Mouse (Mus musculus) liver, embryonic 15.5 days (tissue): ENCODE results near the gene Rwdd1. TPM values are rescaled to one million over a fixed set of nuclear protein-coding genes. Genes with fewer than 3 reads are reported as not detected.

Experiments
- ATAC-seq: fragments of 200-750 bp; cut with Nextera tagmentation; 2 replicates; pipeline ENCODE4 v1.8.0; 2017; ENCODE audit warnings: moderate number of reproducible peaks, mild to moderate bottlenecking, moderate library complexity; ENCODE audit not compliant: insufficient read depth
- H3K27ac ChIP-seq: fragments of 300-500 bp; sonication (generic); replicated peaks from 2 replicates; pipeline ENCODE4 v1.5.1; 2015; ENCODE audit warnings: mild to moderate bottlenecking, inconsistent platforms
- H3K27me3 ChIP-seq: fragments of 300-500 bp; sonication (generic); 2 replicates; pipeline ENCODE4 v1.6.1; 2015; ENCODE audit warnings: mild to moderate bottlenecking, inconsistent platforms
- H3K36me3 ChIP-seq: fragments of 300-500 bp; sonication (generic); replicated peaks from 2 replicates; pipeline ENCODE4 v1.6.1; 2015; ENCODE audit warnings: moderate library complexity, mild to moderate bottlenecking, inconsistent platforms
- H3K4me1 ChIP-seq: fragments of 300-500 bp; sonication (generic); replicated peaks from 2 replicates; pipeline ENCODE4 v1.6.1; 2015; ENCODE audit warnings: inconsistent platforms
- H3K4me2 ChIP-seq: fragments of 300-500 bp; sonication (generic); 2 replicates; pipeline ENCODE4 v1.6.1; 2015; ENCODE audit warnings: moderate library complexity, mild to moderate bottlenecking, inconsistent platforms
- H3K4me3 ChIP-seq: fragments of 300-500 bp; sonication (generic); replicated peaks from 2 replicates; pipeline ENCODE4 v1.5.1; 2015; ENCODE audit warnings: mild to moderate bottlenecking, inconsistent platforms
- H3K9ac ChIP-seq: fragments of 300-500 bp; sonication (generic); 2 replicates; pipeline ENCODE4 v1.6.1; 2015; ENCODE audit warnings: moderate library complexity, mild to moderate bottlenecking, inconsistent platforms
- H3K9me3 ChIP-seq: fragments of 300-500 bp; sonication (generic); replicated peaks from 2 replicates; pipeline ENCODE4 v1.6.1; 2016; ENCODE audit warnings: inconsistent platforms
- WGBS: fragments of 180-500 bp; shearing (Covaris S2); methylation state at CpG from one replicate; pipeline ENCODE4 v1.1.7; 2015; ENCODE audit warnings: mixed read lengths; ENCODE audit not compliant: insufficient replicate concordance; 5-methylcytosine and 5-hydroxymethylcytosine counted together
- polyA plus RNA-seq: library from polyadenylated mRNA; unstranded; fragments of >200 nt; fragmentation: Nextera tagmentation; extraction: Ambion mirVana; gene quantifications from 2 replicates; pipeline ENCODE4 v1.2.1, GENCODE M21; 2015

Rwdd1 gene
- polyA plus RNA-seq: 31.0 and 33.4 TPM in 2 replicates

DNA sequence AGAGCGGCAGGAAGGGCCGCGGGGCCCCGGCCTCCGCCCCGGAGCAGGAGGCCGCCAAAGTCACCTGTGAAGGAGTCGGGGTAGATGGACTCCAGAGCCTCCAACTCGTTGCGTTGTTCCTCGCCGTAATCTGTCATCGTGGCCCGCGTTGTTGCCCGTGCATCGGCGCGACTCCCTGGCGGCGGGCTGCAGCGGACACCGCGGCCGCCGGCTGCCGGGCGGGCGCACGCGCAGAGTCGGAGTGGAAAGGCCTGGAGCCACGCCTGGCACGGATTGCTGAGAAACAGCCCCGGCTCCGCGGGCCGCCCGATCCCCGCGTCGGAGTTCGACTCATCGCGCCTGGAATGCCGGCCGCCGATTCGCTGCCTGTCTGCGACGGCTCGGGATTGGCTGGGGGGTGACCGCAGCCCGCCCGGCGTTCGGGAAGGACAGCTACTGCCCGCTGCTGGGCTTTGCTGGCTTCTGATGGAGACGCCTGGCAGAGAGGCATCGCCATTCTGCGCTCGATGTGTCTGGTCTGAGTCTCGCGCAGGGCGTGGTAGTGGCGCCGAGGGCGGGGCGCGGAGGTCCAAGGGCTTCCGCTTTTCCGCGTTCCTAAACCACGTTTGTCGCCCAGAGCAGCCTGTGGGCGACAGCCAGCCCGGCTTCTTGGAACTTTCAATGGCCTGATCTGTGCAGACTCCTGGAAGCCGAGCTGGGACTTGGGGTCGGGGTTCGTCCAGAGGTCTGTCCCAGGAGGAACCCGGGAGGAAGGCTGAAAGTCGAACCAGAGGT lies at the start of gene Rwdd1:
Gene Rwdd1, minus strand, starts transcription at position 323 of the 774 bp plus-strand sequence.
- ATAC-seq: peak; percentile 99
- Histone ChIP-seq H3K4me1 (peaks cover 40% of the 10 kb centered on the region), H3K9me3 (no peaks in the 10 kb centered on the region), H3K27me3 (no peaks in the 10 kb centered on the region), H3K27ac (peak within 1 kb of the TSS; percentile 88), H3K9ac (peak within 1 kb of the TSS; percentile 76), H3K4me2 (peak within 1 kb of the TSS; percentile 87), H3K36me3 (no peaks in the 10 kb centered on the region), H3K4me3 (peak within 1 kb of the TSS; percentile 83)
- under 1% methylated on average over 82 of the region's 82 CpGs for WGBS

DNA sequence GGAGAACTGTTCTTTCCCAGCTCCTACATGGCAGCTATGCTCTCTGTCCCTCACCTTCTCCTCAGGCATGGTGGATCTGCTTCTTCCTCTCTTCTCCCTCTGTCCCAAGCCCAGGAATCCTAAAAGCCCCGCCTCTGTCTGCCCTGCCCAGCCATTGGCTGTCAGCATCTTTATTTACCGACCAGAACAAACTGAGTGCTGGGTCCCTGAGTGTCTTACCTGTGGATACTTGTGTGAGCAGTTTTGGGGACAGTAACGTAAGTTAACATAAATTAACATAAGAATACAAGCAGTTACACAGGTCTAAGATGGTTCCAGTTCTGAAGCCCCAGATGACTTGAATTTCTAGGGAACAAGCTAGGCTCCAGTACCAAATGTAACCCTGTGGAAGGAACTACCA lies 47.2 kb upstream of the Rwdd1 start:
- H3K9ac ChIP-seq: no peak overlapping the region
- no peaks in the 10 kb centered on the region for H3K4me1 ChIP-seq
- no peak overlapping the region for H3K4me3 ChIP-seq
- H3K9me3 ChIP-seq: no peaks in the 10 kb centered on the region
- H3K27ac ChIP-seq: no peak overlapping the region
- no peak for ATAC-seq
- no peaks in the 10 kb centered on the region for H3K27me3 ChIP-seq
- WGBS: 38% methylated on average over 3 of the region's 3 CpGs
- H3K36me3 ChIP-seq: no peaks in the 10 kb centered on the region
- no peak overlapping the region for H3K4me2 ChIP-seq

DNA sequence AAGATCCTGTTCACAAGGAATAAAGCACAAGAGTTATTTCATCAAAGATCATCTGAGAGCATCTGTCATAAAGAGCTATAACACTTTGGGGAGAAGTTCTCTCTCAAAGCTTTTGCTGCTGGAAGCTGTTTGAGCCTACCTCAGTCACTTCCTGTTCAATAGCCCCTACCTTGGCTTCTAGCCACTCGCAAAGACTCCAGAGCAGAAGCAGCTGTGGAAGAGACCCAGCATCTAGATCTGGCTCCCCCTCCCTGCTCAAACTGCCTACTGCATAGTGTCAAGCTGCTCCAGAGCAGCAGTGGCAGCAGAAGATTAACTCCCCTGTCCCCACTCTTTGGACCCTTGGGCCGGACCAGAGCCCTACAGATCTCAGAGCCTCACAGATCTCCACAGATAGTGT lies 34.6 kb upstream of the Rwdd1 start:
- no peak for ATAC-seq
- no peaks in the 10 kb centered on the region for H3K27me3 ChIP-seq
- WGBS: 53% methylated on average over 2 of the region's 2 CpGs

DNA sequence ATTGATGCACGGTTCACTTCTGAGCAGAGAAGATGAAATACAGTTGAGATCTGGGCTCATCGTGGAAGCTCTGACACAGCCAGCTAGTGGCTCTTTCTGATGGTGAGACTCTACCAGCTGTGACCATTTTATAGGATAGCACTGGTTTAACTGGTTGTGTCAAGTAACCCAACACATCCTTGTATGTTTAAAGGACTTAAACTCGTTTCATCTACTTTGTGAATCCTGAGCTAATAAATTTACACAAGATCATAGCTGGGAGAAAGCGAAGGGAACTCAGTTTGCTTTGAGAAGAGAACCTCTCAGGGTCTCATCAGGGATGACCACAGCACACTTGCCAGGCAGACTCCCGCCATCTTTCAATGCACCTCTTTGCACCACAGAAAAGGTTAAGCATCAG lies 24.8 kb upstream of the Rwdd1 start, which contains the start of gene Calhm4:
Gene Calhm4, minus strand, starts transcription at position 101 of the 400 bp plus-strand sequence.
- no peaks in the 10 kb centered on the region for H3K9me3 ChIP-seq
- H3K4me3 ChIP-seq: no peak within 1 kb of the TSS
- H3K4me1 ChIP-seq: no peaks in the 10 kb centered on the region
- H3K9ac ChIP-seq: no peak within 1 kb of the TSS
- no peak for ATAC-seq
- WGBS: 59% methylated on average over 5 of the region's 5 CpGs
- H3K36me3 ChIP-seq: no peaks in the 10 kb centered on the region
- H3K27me3 ChIP-seq: no peaks in the 10 kb centered on the region
- no peak within 1 kb of the TSS for H3K27ac ChIP-seq
- no peak within 1 kb of the TSS for H3K4me2 ChIP-seq

More for the DNA sequence above, 34.6 kb upstream of the Rwdd1 start:
- H3K27ac ChIP-seq: no peak overlapping the region
- H3K9me3 ChIP-seq: no peaks in the 10 kb centered on the region
- no peak overlapping the region for H3K9ac ChIP-seq
- H3K4me1 ChIP-seq: no peaks in the 10 kb centered on the region
- no peaks in the 10 kb centered on the region for H3K36me3 ChIP-seq
- no peak overlapping the region for H3K4me3 ChIP-seq
- no peak overlapping the region for H3K4me2 ChIP-seq

DNA sequence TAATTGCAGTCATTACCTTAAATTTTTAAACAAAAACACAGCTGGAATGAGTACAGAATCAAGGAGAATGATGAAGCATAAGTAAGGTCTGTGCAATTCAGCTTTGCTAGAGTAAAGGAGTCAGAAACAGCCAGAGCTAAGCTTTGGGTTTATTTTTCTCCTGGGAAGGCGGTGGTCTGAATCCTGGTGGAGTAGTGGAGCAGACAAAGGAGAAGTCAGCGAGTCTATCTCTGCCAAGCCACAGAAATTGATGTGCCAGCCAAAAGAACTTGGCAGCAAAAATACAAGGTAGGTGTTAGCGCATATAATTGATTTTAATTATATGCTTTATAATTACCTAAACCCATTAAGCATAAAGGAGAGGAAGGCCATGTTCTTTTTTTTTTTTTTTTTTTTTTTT lies 18.0 kb upstream of the Rwdd1 start, which contains the start of gene Trappc3l:
Gene Trappc3l, plus strand, starts transcription at position 197 of the 400 bp plus-strand sequence.
- Histone ChIP-seq H3K4me2 (no peak within 1 kb of the TSS), H3K9ac (no peak within 1 kb of the TSS), H3K4me1 (peaks cover 4% of the 10 kb centered on the region; the same call in 1 of the 2 replicates), H3K9me3 (no peaks in the 10 kb centered on the region), H3K27ac (no peak within 1 kb of the TSS), H3K4me3 (no peak within 1 kb of the TSS), H3K27me3 (no peaks in the 10 kb centered on the region), H3K36me3 (no peaks in the 10 kb centered on the region)
- no peak for ATAC-seq
- WGBS: 67% methylated on average over 3 of the region's 3 CpGs

DNA sequence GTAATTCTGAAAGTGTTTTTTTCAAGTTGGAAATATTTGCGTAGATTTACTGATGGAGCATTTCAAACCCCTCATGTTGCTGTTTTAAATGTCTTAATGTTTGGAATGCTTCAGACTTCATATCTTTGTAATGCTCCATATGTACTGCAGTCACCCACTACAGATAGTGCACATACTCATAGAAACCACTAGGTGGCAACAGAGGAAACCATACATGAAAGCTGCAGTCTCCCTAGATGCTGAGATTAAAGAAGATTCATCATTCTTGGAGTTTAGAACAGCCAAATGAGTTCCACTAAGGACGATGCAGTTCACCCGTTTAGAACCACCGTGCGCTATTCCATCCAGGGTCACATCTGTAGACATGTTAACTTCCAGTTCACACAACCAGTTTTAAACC lies 17.2 kb upstream of the Rwdd1 start:
- no peaks in the 10 kb centered on the region for H3K9me3 ChIP-seq
- WGBS: 15% methylated on average over 5 of the region's 5 CpGs
- no peak overlapping the region for H3K27ac ChIP-seq
- H3K4me2 ChIP-seq: no peak overlapping the region
- H3K36me3 ChIP-seq: no peaks in the 10 kb centered on the region
- no peak overlapping the region for H3K4me3 ChIP-seq
- no peak for ATAC-seq
- H3K27me3 ChIP-seq: no peaks in the 10 kb centered on the region
- H3K9ac ChIP-seq: no peak overlapping the region
- peaks cover 4% of the 10 kb centered on the region; the same call in 1 of the 2 replicates for H3K4me1 ChIP-seq

DNA sequence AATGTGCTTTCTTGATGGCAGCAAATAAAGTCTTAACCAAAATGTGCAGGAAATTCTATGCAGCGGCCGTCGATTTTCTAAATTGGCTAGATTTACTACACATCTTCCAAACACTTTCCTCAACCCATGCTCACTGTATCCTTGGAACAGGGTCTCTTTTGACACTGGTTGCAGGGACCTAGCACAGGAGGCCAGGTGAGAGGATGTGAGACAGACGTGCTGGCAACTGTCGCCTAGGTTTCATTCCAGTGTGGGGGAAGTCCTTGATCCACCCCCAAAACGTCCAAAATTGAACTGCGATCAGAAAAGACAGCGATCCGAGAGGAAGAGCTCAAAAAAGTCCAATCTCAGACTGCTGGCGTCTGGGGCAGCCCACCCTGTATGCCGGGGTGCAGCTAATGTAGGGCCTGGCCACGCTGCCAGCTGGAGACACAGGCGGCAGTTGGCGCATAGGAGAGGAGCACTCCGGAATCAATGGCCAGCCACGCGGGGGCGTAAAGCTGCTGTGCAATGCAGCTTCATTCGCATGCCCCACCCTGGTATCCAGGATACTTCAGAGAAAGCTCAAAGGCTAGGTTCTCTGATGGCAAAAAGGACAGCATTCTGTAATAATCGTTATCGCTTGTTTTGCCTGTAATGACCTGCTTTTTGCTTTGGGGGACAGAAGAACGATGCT lies 14.3 kb upstream of the Rwdd1 start:
- Histone ChIP-seq H3K9me3 (no peaks in the 10 kb centered on the region), H3K4me2 (peak overlapping the region; percentile 44), H3K9ac (no peak overlapping the region), H3K27ac (no peak overlapping the region), H3K27me3 (no peaks in the 10 kb centered on the region), H3K36me3 (no peaks in the 10 kb centered on the region), H3K4me3 (no peak overlapping the region), H3K4me1 (peaks cover 4% of the 10 kb centered on the region; the same call in 1 of the 2 replicates)
- ATAC-seq: peak; percentile 40; the same call in 1 of the 2 replicates
- 15% methylated on average over 22 of the region's 22 CpGs for whole genome bisulfite sequencing

DNA sequence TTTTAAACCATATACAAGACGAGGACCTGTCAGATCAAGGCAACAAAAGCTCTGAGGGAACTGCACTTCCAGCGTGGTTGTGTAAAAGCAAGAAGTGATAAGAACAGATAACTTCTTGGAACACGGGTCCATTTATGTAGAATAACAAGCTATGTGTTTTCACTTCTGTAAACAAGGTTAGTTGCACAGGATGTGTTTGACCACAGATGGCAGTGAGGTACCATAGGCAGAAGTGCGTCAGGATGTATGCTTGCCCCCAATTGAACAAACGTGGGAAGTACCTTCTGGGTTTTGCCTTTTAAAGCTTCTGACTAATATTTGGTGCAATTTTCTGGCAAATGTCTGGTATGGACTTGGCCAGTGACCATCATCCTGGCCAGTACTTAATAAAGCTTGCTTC lies 10.9 kb upstream of the Rwdd1 start:
- no peak overlapping the region for H3K4me2 ChIP-seq
- peaks cover 4% of the 10 kb centered on the region; the same call in 1 of the 2 replicates for H3K4me1 ChIP-seq
- H3K27ac ChIP-seq: no peak overlapping the region
- H3K36me3 ChIP-seq: no peaks in the 10 kb centered on the region
- no peak overlapping the region for H3K4me3 ChIP-seq
- no peak overlapping the region for H3K9ac ChIP-seq
- no peaks in the 10 kb centered on the region for H3K27me3 ChIP-seq
- ATAC-seq: no peak
- no peaks in the 10 kb centered on the region for H3K9me3 ChIP-seq
- 23% methylated on average over 5 of the region's 5 CpGs for WGBS

DNA sequence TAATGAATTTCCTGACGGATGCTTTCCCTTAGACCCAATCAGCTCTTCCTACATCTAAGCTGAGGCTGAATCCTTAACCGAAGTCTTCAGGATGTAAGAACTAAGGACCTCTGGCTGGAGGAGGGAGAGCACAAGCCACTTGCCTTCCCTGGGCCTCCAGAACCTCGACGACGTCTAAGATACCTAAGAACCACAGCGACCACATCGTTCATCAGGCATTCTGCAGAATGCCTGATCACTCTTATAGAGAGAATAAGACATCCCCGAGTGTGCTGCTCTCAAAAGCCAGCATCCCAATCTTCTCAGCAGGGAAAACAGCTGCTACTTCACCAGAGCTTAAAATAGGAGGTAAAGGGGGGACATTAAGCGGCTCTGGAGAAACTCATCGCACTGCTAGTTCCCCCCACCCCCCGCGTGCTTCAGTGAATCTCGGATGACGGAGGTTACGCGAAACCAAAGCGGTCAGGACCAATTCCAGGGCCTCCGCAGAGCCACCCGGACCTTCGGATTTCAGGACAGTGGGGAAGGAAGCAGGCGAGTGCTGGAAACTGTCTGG lies 600 bp downstream of the Rwdd1 start:
- H3K9me3 ChIP-seq: no peaks in the 10 kb centered on the region
- 1% methylated on average over 21 of the region's 21 CpGs for WGBS
- H3K4me1 ChIP-seq: peaks cover 40% of the 10 kb centered on the region
- H3K4me3 ChIP-seq: peak overlapping the region; percentile 83
- ATAC-seq: no peak
- H3K36me3 ChIP-seq: no peaks in the 10 kb centered on the region
- H3K27ac ChIP-seq: peak overlapping the region; percentile 88
- no peaks in the 10 kb centered on the region for H3K27me3 ChIP-seq
- peak overlapping the region; percentile 87 for H3K4me2 ChIP-seq
- H3K9ac ChIP-seq: peak overlapping the region; percentile 76

DNA sequence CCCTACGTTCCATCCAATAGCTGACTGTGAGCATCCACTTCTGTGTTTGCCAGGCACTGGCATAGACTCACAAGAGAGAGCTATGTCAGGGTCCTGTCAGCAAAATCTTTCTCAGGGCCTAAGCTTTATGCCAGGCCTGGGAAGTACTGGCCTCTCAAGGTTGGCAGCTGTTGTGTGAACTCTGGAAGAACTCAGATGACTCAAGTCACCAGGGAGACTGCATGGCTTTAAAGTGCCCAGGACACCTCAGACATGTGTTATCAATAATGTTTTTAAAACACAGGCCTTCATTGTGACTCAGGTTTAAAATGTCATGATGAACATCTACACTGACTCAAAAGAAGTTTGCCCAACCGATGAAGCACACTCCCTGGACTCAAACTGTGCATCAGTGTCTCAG lies 6.2 kb downstream of the Rwdd1 start:
- H3K9me3 ChIP-seq: no peaks in the 10 kb centered on the region
- peaks cover 24% of the 10 kb centered on the region for H3K4me1 ChIP-seq
- no peak overlapping the region for H3K4me2 ChIP-seq
- no peak for ATAC-seq
- H3K36me3 ChIP-seq: peaks cover 11% of the 10 kb centered on the region; the same call in 1 of the 2 replicates
- H3K27ac ChIP-seq: no peak overlapping the region
- no peak overlapping the region for H3K9ac ChIP-seq
- WGBS: 73% methylated on average over 2 of the region's 2 CpGs
- no peak overlapping the region for H3K4me3 ChIP-seq
- H3K27me3 ChIP-seq: no peaks in the 10 kb centered on the region

DNA sequence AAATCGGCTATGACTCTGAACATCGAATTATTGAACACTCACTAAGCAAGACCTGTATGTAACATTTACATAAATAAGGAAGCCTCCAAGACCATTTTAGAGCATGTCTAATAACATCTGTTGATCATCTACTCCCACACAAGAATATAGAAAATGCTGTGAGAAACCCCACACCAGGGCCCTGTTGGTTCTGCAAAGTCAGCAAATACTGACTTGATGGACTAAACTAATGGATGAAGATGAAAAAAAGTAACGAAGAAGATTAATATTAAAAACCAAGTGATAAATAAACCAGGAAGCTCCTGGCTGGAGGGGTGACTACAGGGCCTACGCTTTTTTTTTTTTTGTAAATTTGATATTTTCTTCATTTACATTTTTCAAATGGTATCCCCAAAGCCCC lies 6.8 kb downstream of the Rwdd1 start:
- Histone ChIP-seq H3K27me3 (no peaks in the 10 kb centered on the region), H3K27ac (no peak overlapping the region), H3K36me3 (peaks cover 17% of the 10 kb centered on the region), H3K4me2 (no peak overlapping the region), H3K4me3 (no peak overlapping the region), H3K9me3 (no peaks in the 10 kb centered on the region), H3K9ac (no peak overlapping the region), H3K4me1 (peaks cover 18% of the 10 kb centered on the region)
- WGBS: 82% methylated on average over 4 of the region's 4 CpGs
- no peak for ATAC-seq
